Mouse (Mus musculus): ENCODE measurements around the gene Cdk5r1. TPM values are rescaled to one million over a fixed set of nuclear protein-coding genes. Genes with fewer than 3 reads are reported as not detected.

Cdk5r1 gene
- polyA plus RNA-seq, 1 experiment from 2014 or later: 20.9 TPM

GRCm38 (mm10) chr11:80507791-80508190 is 31.0 kb downstream of the Cdk5r1 start:
- Histone ChIP-seq H3K36me3 (ENCODE audit: control insufficient read depth, insufficient read depth, low read length) (no peaks in the 10 kb centered on the region), H3K27ac (ENCODE audit: low read depth, low read length) (no peak overlapping the region), H3K4me3 (ENCODE audit: low read depth, low read length) (no peak overlapping the region), H3K9ac (ENCODE audit: low read length) (no peak overlapping the region), H3K27me3 (ENCODE audit: control insufficient read depth, insufficient read depth, low read length) (no peaks in the 10 kb centered on the region), H3K4me1 (ENCODE audit: control insufficient read depth, insufficient read depth, low read length) (peaks cover 22% of the 10 kb centered on the region), H3K4me2 (ENCODE audit: low read depth) (no peak overlapping the region), H3K9me3 (ENCODE audit: control insufficient read depth, low read length) (no peaks in the 10 kb centered on the region)
- 92% methylated on average over 5 of the region's 6 CpGs for WGBS
- no peak for DNase-seq (ENCODE audit: low spot score)
- no peak for ATAC-seq (ENCODE audit: insufficient read depth, low FRiP score, low TSS enrichment)

GRCm38 (mm10) chr11:80508361-80509175 is 31.7 kb downstream of the Cdk5r1 start:
- DNase-seq (ENCODE audit: low spot score): peak; percentile 28
- WGBS: 55% methylated on average over 19 of the region's 19 CpGs
- H3K4me1 ChIP-seq (ENCODE audit: control insufficient read depth, insufficient read depth, low read length): peaks cover 20% of the 10 kb centered on the region
- no peak for ATAC-seq (ENCODE audit: insufficient read depth, low FRiP score, low TSS enrichment)
- no peaks in the 10 kb centered on the region for H3K36me3 ChIP-seq (ENCODE audit: control insufficient read depth, insufficient read depth, low read length)
- no peak overlapping the region for H3K27ac ChIP-seq (ENCODE audit: low read depth, low read length)
- no peak overlapping the region for H3K9ac ChIP-seq (ENCODE audit: low read length)
- no peaks in the 10 kb centered on the region for H3K9me3 ChIP-seq (ENCODE audit: control insufficient read depth, low read length)
- no peak overlapping the region for H3K4me2 ChIP-seq (ENCODE audit: low read depth)
- H3K27me3 ChIP-seq (ENCODE audit: control insufficient read depth, insufficient read depth, low read length): no peaks in the 10 kb centered on the region
- no peak overlapping the region for H3K4me3 ChIP-seq (ENCODE audit: low read depth, low read length)

- 81% methylated on average over 5 of the region's 5 CpGs for WGBS
- Histone ChIP-seq H3K27ac (ENCODE audit: low read depth, low read length) (no peak overlapping the region), H3K9ac (ENCODE audit: low read length) (no peak overlapping the region), H3K9me3 (ENCODE audit: control insufficient read depth, low read length) (no peaks in the 10 kb centered on the region), H3K27me3 (ENCODE audit: control insufficient read depth, insufficient read depth, low read length) (no peaks in the 10 kb centered on the region), H3K4me3 (ENCODE audit: low read depth, low read length) (no peak overlapping the region), H3K4me1 (ENCODE audit: control insufficient read depth, insufficient read depth, low read length) (peaks cover 16% of the 10 kb centered on the region), H3K4me2 (ENCODE audit: low read depth) (no peak overlapping the region), H3K36me3 (ENCODE audit: control insufficient read depth, insufficient read depth, low read length) (no peaks in the 10 kb centered on the region)
- ATAC-seq (ENCODE audit: insufficient read depth, low FRiP score, low TSS enrichment) (no peak), DNase-seq (ENCODE audit: low spot score) (no peak)
These were observed 32.3 kb downstream of the Cdk5r1 start for GRCm38 (mm10) chr11:80509176-80509506.

GRCm38 (mm10) chr11:80510124-80510523 is 33.3 kb downstream of the Cdk5r1 start:
- no peak for DNase-seq (ENCODE audit: low spot score)

DNA sequence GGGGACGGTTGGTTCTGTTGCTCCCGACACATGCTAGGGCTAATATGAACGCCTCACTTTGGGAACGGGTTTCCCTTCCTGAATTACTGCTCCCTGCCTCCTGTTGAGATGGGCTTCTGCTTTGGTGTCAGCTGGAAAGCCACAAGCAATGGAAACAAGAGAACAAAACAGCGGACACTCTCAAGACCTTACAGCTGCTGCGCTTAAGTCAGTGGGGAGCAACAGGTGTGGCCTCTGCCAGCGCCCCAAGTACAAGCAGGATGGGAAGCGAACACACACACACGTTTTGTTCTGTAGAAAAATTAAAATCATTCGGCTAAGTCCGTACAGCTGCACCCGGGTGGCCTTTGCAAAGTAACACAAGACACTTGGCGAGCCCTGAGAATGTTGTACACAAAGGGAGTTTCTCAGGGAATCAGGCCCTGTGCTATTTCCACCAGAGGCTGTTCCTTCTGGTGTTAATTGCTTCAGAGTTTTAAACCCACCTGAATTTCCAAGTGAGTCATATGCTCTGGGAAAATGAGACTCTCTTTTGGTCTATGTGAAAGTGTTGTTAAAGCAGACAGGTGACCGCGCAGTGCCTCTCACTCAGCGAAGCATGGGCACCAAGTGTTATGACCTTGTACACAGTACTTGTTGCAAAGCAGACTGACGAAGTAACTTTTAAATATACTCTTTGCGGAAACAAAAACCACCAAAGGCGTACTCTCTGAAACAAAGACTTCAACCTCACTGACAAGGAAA is 35.7 kb downstream of the Cdk5r1 start:
- Histone ChIP-seq H3K27me3 (ENCODE audit: control insufficient read depth, insufficient read depth, low read length) (peaks cover 2% of the 10 kb centered on the region; the same call in 1 of the 2 replicates), H3K4me2 (ENCODE audit: low read depth) (no peak overlapping the region), H3K9me3 (ENCODE audit: control insufficient read depth, low read length) (no peaks in the 10 kb centered on the region), H3K4me1 (ENCODE audit: control insufficient read depth, insufficient read depth, low read length) (peaks cover 6% of the 10 kb centered on the region), H3K36me3 (ENCODE audit: control insufficient read depth, insufficient read depth, low read length) (no peaks in the 10 kb centered on the region), H3K9ac (ENCODE audit: low read length) (no peak overlapping the region), H3K4me3 (ENCODE audit: low read depth, low read length) (no peak overlapping the region), H3K27ac (ENCODE audit: low read depth, low read length) (no peak overlapping the region)
- ATAC-seq (ENCODE audit: insufficient read depth, low FRiP score, low TSS enrichment): no peak
- 79% methylated on average over 19 of the region's 19 CpGs for WGBS
- DNase-seq (ENCODE audit: low spot score): no peak

More at GRCm38 (mm10) chr11:80510124-80510523, 33.3 kb downstream of the Cdk5r1 start:
- Histone ChIP-seq H3K4me2 (ENCODE audit: low read depth) (no peak overlapping the region), H3K9ac (ENCODE audit: low read length) (no peak overlapping the region), H3K27me3 (ENCODE audit: control insufficient read depth, insufficient read depth, low read length) (no peaks in the 10 kb centered on the region), H3K9me3 (ENCODE audit: control insufficient read depth, low read length) (no peaks in the 10 kb centered on the region), H3K27ac (ENCODE audit: low read depth, low read length) (no peak overlapping the region), H3K4me3 (ENCODE audit: low read depth, low read length) (no peak overlapping the region), H3K36me3 (ENCODE audit: control insufficient read depth, insufficient read depth, low read length) (no peaks in the 10 kb centered on the region), H3K4me1 (ENCODE audit: control insufficient read depth, insufficient read depth, low read length) (peaks cover 9% of the 10 kb centered on the region)
- WGBS: 86% methylated on average over 10 of the region's 10 CpGs
- ATAC-seq (ENCODE audit: insufficient read depth, low FRiP score, low TSS enrichment): no peak

DNA sequence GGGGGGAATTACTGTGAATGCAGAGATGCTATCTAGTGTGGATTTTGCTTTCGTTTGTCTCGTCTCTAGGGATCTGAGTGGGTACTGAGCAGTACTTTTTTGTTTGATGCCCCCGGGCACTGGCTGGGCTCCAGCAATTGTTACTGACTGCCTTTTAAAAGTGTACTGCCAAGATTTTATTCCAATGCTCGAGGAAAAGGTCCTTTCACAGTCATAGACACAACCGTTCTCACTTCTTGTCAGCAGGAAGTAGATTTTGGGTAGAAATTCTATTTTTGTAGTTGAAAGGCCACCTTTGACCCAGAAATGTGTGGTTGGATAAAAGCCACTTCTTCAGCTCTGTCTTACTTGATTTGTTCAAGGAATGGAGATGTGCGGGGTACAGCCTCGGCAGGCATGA is 37.0 kb downstream of the Cdk5r1 start:
- DNase-seq (ENCODE audit: low spot score) (no peak), ATAC-seq (ENCODE audit: insufficient read depth, low FRiP score, low TSS enrichment) (no peak)
- H3K9ac ChIP-seq (ENCODE audit: low read length): no peak overlapping the region
- H3K27ac ChIP-seq (ENCODE audit: low read depth, low read length): no peak overlapping the region
- 81% methylated on average over 7 of the region's 7 CpGs for WGBS
- H3K36me3 ChIP-seq (ENCODE audit: control insufficient read depth, insufficient read depth, low read length): no peaks in the 10 kb centered on the region
- H3K4me2 ChIP-seq (ENCODE audit: low read depth): no peak overlapping the region
- H3K4me3 ChIP-seq (ENCODE audit: low read depth, low read length): no peak overlapping the region
- no peaks in the 10 kb centered on the region for H3K9me3 ChIP-seq (ENCODE audit: control insufficient read depth, low read length)
- H3K4me1 ChIP-seq (ENCODE audit: control insufficient read depth, insufficient read depth, low read length): peaks cover 7% of the 10 kb centered on the region
- H3K27me3 ChIP-seq (ENCODE audit: control insufficient read depth, insufficient read depth, low read length): peaks cover 2% of the 10 kb centered on the region; the same call in 1 of the 2 replicates

- H3K9me3 ChIP-seq (ENCODE audit: control insufficient read depth, low read length): no peaks in the 10 kb centered on the region
- H3K4me1 ChIP-seq (ENCODE audit: control insufficient read depth, insufficient read depth, low read length): peaks cover 9% of the 10 kb centered on the region
- H3K9ac ChIP-seq (ENCODE audit: low read length): no peak overlapping the region
- no peak overlapping the region for H3K27ac ChIP-seq (ENCODE audit: low read depth, low read length)
- WGBS: 63% methylated on average over 1 of the region's 1 CpGs
- no peak overlapping the region for H3K4me3 ChIP-seq (ENCODE audit: low read depth, low read length)
- no peaks in the 10 kb centered on the region for H3K36me3 ChIP-seq (ENCODE audit: control insufficient read depth, insufficient read depth, low read length)
- no peak for ATAC-seq (ENCODE audit: insufficient read depth, low FRiP score, low TSS enrichment)
- no peak overlapping the region for H3K4me2 ChIP-seq (ENCODE audit: low read depth)
- H3K27me3 ChIP-seq (ENCODE audit: control insufficient read depth, insufficient read depth, low read length): peaks cover 2% of the 10 kb centered on the region; the same call in 1 of the 2 replicates
- DNase-seq (ENCODE audit: low spot score): no peak
These were observed 38.5 kb downstream of the Cdk5r1 start for GRCm38 (mm10) chr11:80515346-80515745.

DNA sequence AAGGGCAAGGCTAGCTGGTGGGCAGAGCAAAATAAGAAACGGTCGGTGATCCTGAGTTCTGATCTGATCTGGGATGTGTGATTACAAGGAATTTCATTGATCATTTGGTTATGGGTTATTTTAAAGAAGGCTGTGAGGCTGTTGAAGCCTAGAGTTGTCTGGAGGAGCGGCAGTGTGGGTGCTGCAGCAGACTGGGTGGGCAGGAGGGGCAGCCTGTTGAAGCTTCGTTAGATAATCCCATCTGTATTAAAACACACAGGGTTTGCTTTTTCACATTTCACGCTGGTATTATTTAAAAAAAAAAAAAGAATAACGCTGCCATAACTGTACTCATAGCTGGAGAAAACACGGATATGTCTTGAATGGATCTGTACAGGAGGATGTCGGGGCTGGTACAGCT is 39.1 kb downstream of the Cdk5r1 start:
- Histone ChIP-seq H3K27ac (ENCODE audit: low read depth, low read length) (no peak overlapping the region), H3K4me2 (ENCODE audit: low read depth) (no peak overlapping the region), H3K9me3 (ENCODE audit: control insufficient read depth, low read length) (no peaks in the 10 kb centered on the region), H3K9ac (ENCODE audit: low read length) (no peak overlapping the region), H3K4me3 (ENCODE audit: low read depth, low read length) (no peak overlapping the region), H3K4me1 (ENCODE audit: control insufficient read depth, insufficient read depth, low read length) (peaks cover 9% of the 10 kb centered on the region), H3K27me3 (ENCODE audit: control insufficient read depth, insufficient read depth, low read length) (peaks cover 2% of the 10 kb centered on the region; the same call in 1 of the 2 replicates), H3K36me3 (ENCODE audit: control insufficient read depth, insufficient read depth, low read length) (no peaks in the 10 kb centered on the region)
- ATAC-seq (ENCODE audit: insufficient read depth, low FRiP score, low TSS enrichment) (no peak), DNase-seq (ENCODE audit: low spot score) (no peak)
- WGBS: 89% methylated on average over 8 of the region's 8 CpGs
